Mouse (Mus musculus) embryonic stem cell, embryonic (primary cell): Measurements from ENCODE around the gene Cars.

Source experiments
- CTCF ChIA-PET, 4 experiments: fragments of 300-600 bp in 2 of 4; fragments of 350-600 bp in 2 of 4; sonication (Branson Sonifier 250); formaldehyde crosslinking; loops; one replicate each; lab custom pipeline; 2022; ENCODE audit warnings: inconsistent platforms in 2 of 4; lab: Charles Lee
- POLR2A ChIA-PET, 4 experiments: fragments of 300-600 bp in 2 of 4; fragments of 350-600 bp in 2 of 4; sonication (Branson Sonifier 250); formaldehyde crosslinking; loops; one replicate each; lab custom pipeline; 2022; ENCODE audit warnings: antibody characterized with exemption in 4 of 4, inconsistent platforms in 1 of 4; lab: Charles Lee

Gene Cars

GRCm38 (mm10) chr7:143549588-143550220 lies 50.2 kb downstream of the Cars start:
- ChIA-PET CTCF (interaction anchor here in 1 of 4 experiments (1.0 to 2.0 kb wide), 7 partner anchors 8 to 157 kb away, joined by 3 to 10 read pairs (median 5); partner anchors contain the start of genes Cars and Tnfrsf22), POLR2A (interaction anchor here (0.6 to 10.2 kb wide), 89 partner anchors 8 to 921 kb away, joined by 3 to 275 read pairs (median 5); partner anchors contain the start of genes Cars (in 3 of the 4), Cd81 (in 2 of the 4), Tnfrsf22 (in 2 of the 4) and Tnfrsf26 (in 2 of the 4))

DNA sequence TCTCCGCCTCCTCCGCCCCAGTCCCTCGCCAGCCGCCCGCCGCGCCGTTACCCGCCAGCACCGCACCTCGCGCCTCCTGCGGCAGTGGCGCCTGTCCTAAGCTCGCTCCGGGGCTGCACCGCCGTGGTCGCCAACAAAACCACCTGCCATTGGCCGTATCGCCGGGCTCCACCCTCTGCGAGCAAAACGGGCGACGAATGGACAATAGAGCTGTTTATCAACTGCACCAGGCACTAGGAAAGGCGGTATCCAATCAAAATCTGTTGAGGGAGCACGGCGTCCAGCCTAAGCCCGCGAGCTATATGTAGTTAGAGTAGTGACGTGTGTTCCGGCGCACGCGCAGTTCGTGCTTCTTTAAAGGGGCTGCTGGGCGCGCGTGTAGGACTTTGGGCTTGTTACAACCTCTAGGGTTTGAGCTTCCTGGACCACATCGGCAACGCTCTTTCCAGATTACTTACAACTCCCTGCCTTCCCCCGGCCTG lies 50.9 kb downstream of the Cars start, which contains the start of gene Nap1l4:
TSS of gene Nap1l4 (minus strand) at position 131 of the 482 bp plus-strand sequence.
- ChIA-PET CTCF (interaction anchor here in 1 of 4 experiments (0.7 to 2.0 kb wide), 9 partner anchors 9 to 158 kb away, joined by 3 to 10 read pairs (median 4); partner anchors contain the start of genes Cars and Tnfrsf22), POLR2A (interaction anchor here (0.6 to 10.2 kb wide), 105 partner anchors 8 to 1590 kb away, joined by 3 to 275 read pairs (median 5); partner anchors contain the start of genes Cars (in 3 of the 4), Cd81 (in 2 of the 4), Tnfrsf22 (in 2 of the 4) and Tnfrsf23 (in 2 of the 4))

- POLR2A ChIA-PET, result interaction anchor here (0.6 to 10.2 kb wide), 97 partner anchors 8 to 1591 kb away, joined by 3 to 275 read pairs (median 5); partner anchors contain the start of genes Cars (in 3 of the 4), Tnfrsf22 (in 2 of the 4), Cd81 (in 1 of the 4) and Cdkn1c (in 1 of the 4)
- CTCF ChIA-PET, result interaction anchor here in 3 of 4 experiments (0.7 to 2.0 kb wide), 11 partner anchors 9 to 158 kb away, joined by 3 to 10 read pairs (median 4); partner anchors contain the start of genes Cars (in 1 of the 3) and Tnfrsf22 (in 1 of the 3)
Measured at GRCm38 (mm10) chr7:143548231-143548961, 51.5 kb downstream of the Cars start.

DNA sequence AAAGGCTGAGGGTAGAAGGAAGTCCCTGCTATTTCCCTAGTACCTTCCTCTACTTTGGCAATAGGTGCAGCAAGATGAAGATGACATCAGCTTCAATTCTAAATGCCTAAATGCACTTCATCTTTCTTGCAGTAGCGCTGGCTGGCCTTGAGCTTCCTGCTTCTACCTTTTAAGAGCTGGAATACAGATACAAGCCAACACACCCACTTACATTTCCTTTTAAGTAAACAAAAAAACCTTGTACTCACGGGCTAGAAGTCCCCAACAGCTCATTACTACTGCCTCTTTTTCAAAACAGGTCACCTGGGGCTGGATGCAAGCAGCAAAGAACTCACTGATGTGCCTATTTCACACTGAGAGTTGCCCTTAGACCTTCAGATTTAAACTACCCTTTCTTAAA lies 53.3 kb downstream of the Cars start:
- ChIA-PET CTCF (interaction anchor here in 1 of 4 experiments (0.6 kb wide), 1 partner anchor 16 kb away, joined by 4 read pairs; no protein-coding TSS in a partner anchor), POLR2A (interaction anchor here in 2 of 4 experiments (0.5 to 10.2 kb wide), 11 partner anchors 11 to 488 kb away, joined by 3 to 275 read pairs (median 6); partner anchors contain the start of gene Cars (in 2 of the 2))

DNA sequence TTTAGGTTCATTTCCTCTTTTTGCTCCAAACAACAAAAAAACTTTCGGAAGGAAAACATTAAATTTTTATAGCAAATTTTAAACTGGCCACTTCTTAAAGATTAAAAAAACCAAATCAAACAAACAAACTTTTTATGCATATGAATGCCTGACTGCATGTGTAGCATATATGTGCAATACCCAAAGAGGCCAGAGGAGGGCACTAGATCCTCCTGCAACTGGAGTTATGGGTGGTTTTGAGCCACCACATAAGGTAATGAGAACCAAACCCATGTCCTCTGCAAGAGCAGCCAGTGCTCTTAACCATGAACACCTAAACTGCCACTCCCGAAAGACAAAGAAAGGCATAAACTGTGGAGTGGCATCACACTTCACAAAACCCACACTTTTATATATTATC lies 55.5 kb downstream of the Cars start:
- CTCF ChIA-PET, result no interaction called here

GRCm38 (mm10) chr7:143538671-143539070 lies 61.2 kb downstream of the Cars start:
- CTCF ChIA-PET, result interaction anchor here in 1 of 4 experiments (0.6 kb wide), 1 partner anchor 33 kb away, joined by 3 read pairs; no protein-coding TSS in a partner anchor
- POLR2A ChIA-PET, result interaction anchor here in 2 of 4 experiments (2.1 to 5.5 kb wide), 4 partner anchors 9 to 27 kb away, joined by 6 to 52 read pairs (median 9); partner anchors contain the start of gene Nap1l4 (in 2 of the 2)

More for the DNA sequence above, 55.5 kb downstream of the Cars start:
- POLR2A ChIA-PET, result interaction anchor here in 2 of 4 experiments (0.9 to 10.2 kb wide), 5 partner anchors 21 to 55 kb away, joined by 3 to 275 read pairs (median 4); partner anchors contain the start of gene Cars (in 1 of the 2)

DNA sequence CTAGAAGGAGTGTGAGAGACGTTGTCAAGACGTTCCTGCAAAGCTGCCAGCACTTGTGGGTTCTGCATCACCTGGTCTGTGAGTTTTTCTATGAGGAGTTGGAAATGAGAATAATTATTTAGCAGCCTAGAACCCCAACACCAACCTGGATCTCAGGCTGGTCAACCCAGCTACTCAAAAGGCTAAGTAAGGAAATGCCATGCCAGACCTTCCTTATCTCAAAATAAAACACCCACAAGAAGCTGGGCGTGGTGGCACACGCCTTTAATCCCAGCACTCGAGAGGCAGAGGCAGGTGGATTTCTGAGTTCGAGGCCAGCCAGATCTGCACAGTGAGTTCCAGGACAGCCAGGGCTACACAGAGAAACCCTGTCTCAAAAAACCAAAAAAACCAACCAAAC lies 61.7 kb downstream of the Cars start:
- CTCF ChIA-PET, result interaction anchor here in 1 of 4 experiments (0.6 kb wide), 1 partner anchor 32 kb away, joined by 3 read pairs; no protein-coding TSS in a partner anchor
- POLR2A ChIA-PET, result interaction anchor here in 3 of 4 experiments (0.6 to 5.5 kb wide), 6 partner anchors 10 to 26 kb away, joined by 3 to 52 read pairs (median 6); partner anchors contain the start of gene Nap1l4 (in 2 of the 3)

DNA sequence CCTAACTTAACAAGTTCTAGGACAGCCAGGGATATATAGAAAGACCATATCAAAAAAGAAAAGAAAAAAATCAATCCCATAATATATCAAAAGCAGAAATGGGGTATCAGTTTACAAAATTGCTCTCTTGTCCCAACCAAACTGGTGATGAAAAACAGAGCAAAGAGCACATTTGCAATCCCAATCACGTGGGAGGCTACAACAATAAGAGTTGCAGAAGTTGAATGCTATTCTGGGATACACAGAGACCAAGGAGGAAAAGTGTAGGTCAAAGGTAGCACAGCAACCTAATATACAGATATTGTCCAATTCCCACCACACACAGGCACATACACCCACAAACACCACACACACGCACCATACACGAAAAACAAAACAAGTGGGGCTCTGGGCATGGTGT lies 63.6 kb downstream of the Cars start:
- ChIA-PET POLR2A (interaction anchor here in 2 of 4 experiments (0.9 to 6.5 kb wide), 9 partner anchors 10 to 83 kb away, joined by 3 to 52 read pairs (median 4); partner anchors contain the start of gene Nap1l4 (in 2 of the 2)), CTCF (no interaction called here)

GRCm38 (mm10) chr7:143533284-143533683 lies 66.6 kb downstream of the Cars start:
- ChIA-PET CTCF (interaction anchor here in 1 of 4 experiments (1.2 kb wide), 1 partner anchor 231 kb away, joined by 4 read pairs; no protein-coding TSS in a partner anchor), POLR2A (interaction anchor here in 2 of 4 experiments (0.6 to 6.5 kb wide), 12 partner anchors 10 to 60 kb away, joined by 3 to 52 read pairs (median 5); partner anchors contain the start of gene Nap1l4 (in 2 of the 2))

DNA sequence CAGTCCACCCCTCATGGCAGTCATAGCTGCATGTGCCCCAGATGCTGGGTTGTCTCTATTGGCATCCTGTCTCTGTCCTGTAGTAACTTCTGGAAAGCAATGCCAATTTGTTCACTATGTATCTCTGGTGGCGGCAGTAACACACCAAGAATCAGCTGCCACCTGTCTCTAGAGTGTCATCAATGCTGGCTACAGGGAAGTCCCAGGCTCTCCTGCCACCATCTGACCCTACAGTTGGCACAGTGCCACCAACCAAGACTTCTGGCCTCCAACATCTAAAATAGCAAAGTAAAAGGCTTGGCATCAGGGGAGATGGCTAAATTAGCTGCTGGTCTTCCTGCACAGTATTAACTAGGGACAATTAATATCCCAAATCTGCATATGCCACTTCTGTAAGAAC lies 67.5 kb downstream of the Cars start:
- CTCF ChIA-PET, result no interaction called here

DNA sequence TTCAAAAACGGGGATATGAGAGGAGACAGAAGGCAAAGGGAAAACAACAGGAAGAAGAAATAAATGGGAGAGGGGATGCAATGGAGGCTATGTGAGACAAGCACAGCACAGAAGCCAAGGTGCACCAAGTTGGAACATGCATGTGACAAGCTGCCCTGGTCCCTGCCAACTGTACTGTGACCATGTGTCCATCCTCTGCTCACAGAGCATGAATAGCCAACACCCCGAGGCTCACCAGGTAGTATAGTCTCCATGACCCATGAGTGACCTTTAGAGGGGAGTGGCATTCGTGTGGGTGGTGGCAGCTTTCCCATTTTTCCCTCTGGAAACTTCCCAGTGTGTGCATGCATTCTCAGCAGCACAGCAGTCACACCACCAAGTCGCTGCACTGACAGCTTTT lies 80.6 kb downstream of the Cars start:
- ChIA-PET POLR2A (interaction anchor here in 3 of 4 experiments (1.0 to 8.3 kb wide), 12 partner anchors 9 to 81 kb away, joined by 3 to 47 read pairs (median 10); partner anchors contain the start of genes Cars (in 2 of the 3), Nap1l4 (in 2 of the 3) and Slc22a18 (in 1 of the 3)), CTCF (interaction anchor here (0.6 to 1.4 kb wide), 7 partner anchors 11 to 13 kb away, joined by 3 to 20 read pairs (median 3); no protein-coding TSS in a partner anchor)

More for the DNA sequence above, 67.5 kb downstream of the Cars start:
- POLR2A ChIA-PET, result interaction anchor here in 2 of 4 experiments (0.7 to 6.5 kb wide), 10 partner anchors 10 to 65 kb away, joined by 3 to 47 read pairs (median 4); partner anchors contain the start of gene Nap1l4 (in 2 of the 2)

DNA sequence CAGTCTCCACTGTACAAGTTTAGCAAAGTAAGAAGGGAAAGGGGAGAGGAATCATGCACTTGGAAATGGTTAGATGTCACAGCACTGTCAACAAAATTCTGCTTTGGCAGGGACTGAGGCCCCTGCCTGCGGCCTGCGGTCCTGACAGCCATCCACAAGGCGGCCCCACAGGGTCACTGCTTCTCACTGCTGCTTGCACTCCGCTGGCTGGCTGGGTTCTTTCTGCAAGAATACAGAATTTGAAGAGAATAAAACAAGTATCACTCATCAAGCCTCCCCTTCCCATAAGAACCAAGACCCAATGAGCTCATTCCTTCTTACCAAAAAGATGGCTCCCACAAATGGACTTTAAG lies 85.5 kb downstream of the Cars start:
- CTCF ChIA-PET, result interaction anchor here in 1 of 4 experiments (0.6 to 1.5 kb wide), 5 partner anchors 9 to 234 kb away, joined by 3 to 5 read pairs (median 3); no protein-coding TSS in a partner anchor

GRCm38 (mm10) chr7:143513763-143514415 lies 86.0 kb downstream of the Cars start:
- ChIA-PET CTCF (interaction anchor here in 1 of 4 experiments (0.7 to 1.5 kb wide), 4 partner anchors 8 to 114 kb away, joined by 3 read pairs; no protein-coding TSS in a partner anchor), POLR2A (interaction anchor here in 3 of 4 experiments (0.6 to 4.2 kb wide), 11 partner anchors 8 to 316 kb away, joined by 3 to 20 read pairs (median 3); partner anchors contain the start of genes Nap1l4 (in 3 of the 3), Cars (in 1 of the 3) and Phlda2 (in 1 of the 3))

More for the DNA sequence above, 85.5 kb downstream of the Cars start:
- POLR2A ChIA-PET, result interaction anchor here in 3 of 4 experiments (0.6 to 4.2 kb wide), 9 partner anchors 8 to 316 kb away, joined by 3 to 20 read pairs (median 3); partner anchors contain the start of genes Nap1l4 (in 3 of the 3) and Phlda2 (in 1 of the 3)

DNA sequence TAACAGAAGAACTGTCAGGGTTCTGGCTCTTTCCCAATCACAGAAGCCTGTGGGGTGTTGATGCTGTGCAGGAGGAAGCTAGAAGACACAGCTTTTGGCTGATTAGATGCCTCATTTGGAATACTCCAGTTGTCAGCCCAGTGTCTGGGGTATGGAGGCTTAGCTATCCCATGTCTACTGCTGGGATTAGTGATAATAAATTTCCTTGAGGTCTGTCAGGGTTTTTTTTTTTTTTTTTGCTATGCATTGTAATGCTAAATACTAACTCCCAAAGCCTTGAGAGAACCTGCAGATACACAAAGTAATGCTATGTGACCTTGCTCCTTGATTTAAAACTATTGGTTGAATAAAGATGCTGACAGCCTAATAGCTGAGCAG lies 88.6 kb downstream of the Cars start:
- POLR2A ChIA-PET, result interaction anchor here (0.6 to 4.5 kb wide), 20 partner anchors 8 to 617 kb away, joined by 3 to 24 read pairs (median 4); partner anchors contain the start of genes Cars (in 1 of the 4), Nap1l4 (in 1 of the 4) and Tnfrsf22 (in 1 of the 4)
- CTCF ChIA-PET, result interaction anchor here (0.7 to 2.8 kb wide), 10 partner anchors 9 to 237 kb away, joined by 3 to 14 read pairs (median 5); no protein-coding TSS in a partner anchor

DNA sequence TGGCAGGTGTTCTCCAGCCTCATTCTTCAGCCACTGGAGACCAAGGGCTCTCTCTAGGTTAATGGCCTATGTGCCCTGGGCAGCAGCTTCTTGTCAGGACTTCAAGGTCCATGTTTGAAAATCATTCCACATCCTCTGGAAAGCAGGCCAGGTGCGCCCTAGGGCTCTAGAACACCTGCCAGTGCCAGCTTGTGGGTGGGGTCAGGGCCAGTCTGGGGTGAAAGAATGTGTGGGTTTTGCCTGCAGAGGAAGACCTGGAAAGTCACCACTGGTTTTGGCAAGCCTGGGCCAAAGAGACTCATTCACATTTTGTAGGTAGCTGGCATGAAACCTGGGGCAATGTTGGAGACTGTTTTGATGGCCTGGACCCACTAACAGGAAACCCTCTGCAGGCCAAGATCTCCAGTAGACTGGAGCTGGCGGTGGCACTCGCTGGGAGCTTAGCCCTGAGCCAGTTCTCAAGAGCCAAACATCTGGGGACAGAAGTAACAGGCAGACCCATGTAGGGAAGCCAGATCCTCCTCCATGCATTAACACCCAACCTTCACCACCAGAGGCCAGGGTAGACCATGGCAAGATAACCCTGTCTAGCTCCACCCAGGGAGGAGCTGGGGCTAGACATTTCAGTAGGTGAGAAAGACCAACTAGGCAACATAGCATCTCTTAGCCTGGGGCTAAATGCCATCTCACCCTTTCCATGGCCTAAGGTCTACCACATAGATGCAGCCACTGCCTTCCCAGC lies 89.1 kb downstream of the Cars start:
- ChIA-PET POLR2A (interaction anchor here in 3 of 4 experiments (0.5 to 4.5 kb wide), 20 partner anchors 9 to 284 kb away, joined by 3 to 24 read pairs (median 4); partner anchors contain the start of genes Cars (in 1 of the 3), Nap1l4 (in 1 of the 3) and Tnfrsf22 (in 1 of the 3)), CTCF (interaction anchor here (1.0 to 2.8 kb wide), 10 partner anchors 8 to 237 kb away, joined by 3 to 14 read pairs (median 4); no protein-coding TSS in a partner anchor)
